Mouse (Mus musculus) stomach, embryonic 15.5 days (tissue): Measurements from ENCODE around the gene Gsk3b. TPM values are rescaled to one million over a fixed set of nuclear protein-coding genes. Genes with fewer than 3 reads are reported as not detected.
"Not testable (repeated sequence)": the region's sequence is repeated elsewhere in the genome, so short reads cannot be mapped to it uniquely, and the experiment has no call there.

ENCODE experiments used
- ATAC-seq: fragments of 200-750 bp; cut with Nextera tagmentation; 2 replicates; pipeline ENCODE4 v1.8.0; 2017; ENCODE audit warnings: low read depth, moderate number of reproducible peaks, moderate TSS enrichment; ENCODE audit not compliant: insufficient read depth, low FRiP score
- H3K27ac ChIP-seq: fragments of 300-500 bp; sonication (generic); 2 replicates; pipeline ENCODE4 v1.5.1; 2015; ENCODE audit warnings: mild to moderate bottlenecking, inconsistent platforms
- H3K27me3 ChIP-seq: fragments of 300-500 bp; sonication (generic); replicated peaks from 2 replicates; pipeline ENCODE4 v1.6.1; 2015; ENCODE audit warnings: inconsistent platforms
- H3K36me3 ChIP-seq: fragments of 300-500 bp; sonication (generic); 2 replicates; pipeline ENCODE4 v1.6.1; 2015; ENCODE audit warnings: inconsistent platforms
- H3K4me1 ChIP-seq: fragments of 300-500 bp; sonication (generic); 2 replicates; pipeline ENCODE4 v1.6.1; 2015; ENCODE audit warnings: inconsistent platforms
- H3K4me2 ChIP-seq: fragments of 300-500 bp; sonication (generic); 2 replicates; pipeline ENCODE4 v1.6.1; 2015; ENCODE audit warnings: mild to moderate bottlenecking, inconsistent platforms
- H3K4me3 ChIP-seq: fragments of 300-500 bp; sonication (generic); replicated peaks from 2 replicates; pipeline ENCODE4 v1.5.1; 2015; ENCODE audit warnings: inconsistent platforms
- H3K9ac ChIP-seq: fragments of 300-500 bp; sonication (generic); 2 replicates; pipeline ENCODE4 v1.6.1; 2015; ENCODE audit warnings: inconsistent platforms
- H3K9me3 ChIP-seq: fragments of 300-500 bp; sonication (generic); 2 replicates; pipeline ENCODE4 v1.6.1; 2016; ENCODE audit warnings: inconsistent platforms
- WGBS: fragments of 180-500 bp; shearing (Covaris S2); methylation state at CpG from one replicate; pipeline ENCODE4 v1.1.7; 2015; 5-methylcytosine and 5-hydroxymethylcytosine counted together
- polyA plus RNA-seq: library from polyadenylated mRNA; unstranded; fragments of >200 nt; fragmentation: Nextera tagmentation; extraction: Ambion mirVana; gene quantifications from 2 replicates; pipeline ENCODE4 v1.2.1, GENCODE M21; 2015

Gsk3b gene
- polyA plus RNA-seq, 1 experiment from 2014 or later = 54.2 TPM

DNA sequence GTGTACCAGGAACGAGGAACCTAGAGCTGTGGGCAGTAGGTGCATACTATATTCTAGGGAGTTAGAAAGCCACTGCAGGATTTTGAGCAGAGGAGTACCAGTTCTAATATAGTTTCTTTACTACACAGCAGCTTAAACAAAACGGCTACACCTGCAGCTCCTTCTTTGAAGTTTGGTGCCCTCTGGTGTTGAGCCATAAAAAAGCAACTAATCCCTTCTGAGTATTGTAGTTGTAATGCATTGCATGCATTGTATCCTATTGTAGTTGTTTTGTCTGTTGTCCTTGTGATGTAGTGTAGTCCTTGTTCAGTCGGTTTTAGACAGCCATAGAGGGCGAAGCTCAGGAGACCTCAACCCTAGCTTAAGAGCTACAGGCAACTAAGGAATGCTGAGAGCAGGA, 108.5 kb downstream of the Gsk3b start:
- H3K9ac ChIP-seq = no peak overlapping the region
- H3K36me3 ChIP-seq = peaks cover 13% of the 10 kb centered on the region; the same call in 1 of the 2 replicates
- H3K4me2 ChIP-seq = no peak overlapping the region
- peak; percentile 14; the same call in 1 of the 2 replicates for ATAC-seq
- no peak overlapping the region for H3K4me3 ChIP-seq
- H3K4me1 ChIP-seq = no peaks in the 10 kb centered on the region
- 57% methylated on average over 4 of the region's 4 CpGs for whole genome bisulfite sequencing
- H3K9me3 ChIP-seq = no peaks in the 10 kb centered on the region
- no peak overlapping the region for H3K27ac ChIP-seq
- no peaks in the 10 kb centered on the region for H3K27me3 ChIP-seq

GRCm38 (mm10) chr16:38205272-38205671, 116.5 kb downstream of the Gsk3b start:
- Histone ChIP-seq H3K4me1 (no peaks in the 10 kb centered on the region), H3K27ac (no peak overlapping the region), H3K4me2 (no peak overlapping the region), H3K9me3 (no peaks in the 10 kb centered on the region), H3K9ac (no peak overlapping the region), H3K4me3 (no peak overlapping the region), H3K27me3 (no peaks in the 10 kb centered on the region), H3K36me3 (peaks cover 7% of the 10 kb centered on the region; the same call in 1 of the 2 replicates)
- 84% methylated on average over 7 of the region's 7 CpGs for WGBS
- no peak for ATAC-seq

GRCm38 (mm10) chr16:38222491-38222890, 133.7 kb downstream of the Gsk3b start:
- not testable (repeated sequence) for H3K4me1 ChIP-seq, H3K4me2 ChIP-seq, H3K9ac ChIP-seq, H3K27ac ChIP-seq, H3K4me3 ChIP-seq, H3K9me3 ChIP-seq, H3K27me3 ChIP-seq, ATAC-seq
- WGBS = 85% methylated on average over 5 of the region's 5 CpGs
- peaks cover 20% of the 10 kb centered on the region for H3K36me3 ChIP-seq

GRCm38 (mm10) chr16:38236936-38237585, 148.3 kb downstream of the Gsk3b start:
- no peak overlapping the region for H3K9ac ChIP-seq
- 40% methylated on average over 4 of the region's 4 CpGs for WGBS
- no peak overlapping the region for H3K4me2 ChIP-seq
- peaks cover 3% of the 10 kb centered on the region for H3K36me3 ChIP-seq
- H3K27ac ChIP-seq = no peak overlapping the region
- no peak overlapping the region for H3K4me3 ChIP-seq
- ATAC-seq = no peak
- H3K4me1 ChIP-seq = no peaks in the 10 kb centered on the region
- no peaks in the 10 kb centered on the region for H3K27me3 ChIP-seq
- H3K9me3 ChIP-seq = no peaks in the 10 kb centered on the region

- Histone ChIP-seq H3K9me3 (no peaks in the 10 kb centered on the region), H3K4me3 (no peak overlapping the region), H3K27me3 (no peaks in the 10 kb centered on the region), H3K36me3 (peaks cover 3% of the 10 kb centered on the region), H3K4me2 (no peak overlapping the region), H3K9ac (no peak overlapping the region), H3K27ac (no peak overlapping the region), H3K4me1 (no peaks in the 10 kb centered on the region)
- WGBS = 67% methylated on average over 5 of the region's 5 CpGs
- ATAC-seq = no peak
Observed at GRCm38 (mm10) chr16:38239729-38240128, 150.9 kb downstream of the Gsk3b start.

GRCm38 (mm10) chr16:38240167-38240566, 151.4 kb downstream of the Gsk3b start:
- Histone ChIP-seq H3K4me1 (no peaks in the 10 kb centered on the region), H3K27me3 (no peaks in the 10 kb centered on the region), H3K27ac (no peak overlapping the region), H3K4me3 (no peak overlapping the region), H3K36me3 (peaks cover 3% of the 10 kb centered on the region), H3K9ac (no peak overlapping the region), H3K9me3 (no peaks in the 10 kb centered on the region), H3K4me2 (no peak overlapping the region)
- ATAC-seq = no peak
- WGBS = 91% methylated on average over 10 of the region's 10 CpGs

GRCm38 (mm10) chr16:38244111-38244510, 155.3 kb downstream of the Gsk3b start:
- Histone ChIP-seq H3K9me3 (no peaks in the 10 kb centered on the region), H3K4me1 (0 out of 2 replicates have a peak, but pooled peaks cover 3% of the 10 kb centered on the region), H3K27ac (no peak overlapping the region), H3K36me3 (peaks cover 3% of the 10 kb centered on the region; the same call in 1 of the 2 replicates), H3K27me3 (no peaks in the 10 kb centered on the region), H3K4me3 (no peak overlapping the region), H3K9ac (no peak overlapping the region), H3K4me2 (no peak overlapping the region)
- no peak for ATAC-seq
- 91% methylated on average over 6 of the region's 6 CpGs for WGBS

DNA sequence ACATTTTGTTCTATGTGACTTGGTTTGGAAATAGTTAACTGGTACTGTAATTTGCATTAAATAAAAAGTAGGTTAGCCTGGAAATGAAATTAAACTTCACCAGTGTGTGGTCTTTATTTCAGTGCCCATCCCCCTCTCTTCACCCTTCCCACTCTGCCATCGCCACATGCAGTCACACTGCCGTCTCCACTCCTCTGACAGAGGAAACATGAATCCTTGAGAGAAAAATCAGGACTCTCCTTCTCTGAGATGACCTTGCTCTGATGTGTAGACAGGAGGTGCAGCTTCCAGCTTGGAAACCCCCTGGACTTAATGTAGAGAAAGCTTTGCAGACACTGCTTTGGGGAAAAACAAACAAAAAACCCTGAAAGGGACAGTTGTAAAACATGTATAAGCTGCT, 156.6 kb downstream of the Gsk3b start:
- 0 out of 2 replicates have a peak, but pooled peaks cover 3% of the 10 kb centered on the region for H3K4me1 ChIP-seq
- no peaks in the 10 kb centered on the region for H3K9me3 ChIP-seq
- WGBS = 64% methylated on average over 2 of the region's 2 CpGs
- no peak overlapping the region for H3K4me2 ChIP-seq
- H3K27me3 ChIP-seq = no peaks in the 10 kb centered on the region
- ATAC-seq = no peak
- no peak overlapping the region for H3K4me3 ChIP-seq
- no peak overlapping the region for H3K27ac ChIP-seq
- no peaks in the 10 kb centered on the region for H3K36me3 ChIP-seq
- H3K9ac ChIP-seq = no peak overlapping the region

GRCm38 (mm10) chr16:38245849-38246585, 157.2 kb downstream of the Gsk3b start:
- 0 out of 2 replicates have a peak, but pooled peaks cover 3% of the 10 kb centered on the region for H3K4me1 ChIP-seq
- H3K27me3 ChIP-seq = no peaks in the 10 kb centered on the region
- H3K4me2 ChIP-seq = no peak overlapping the region
- H3K9me3 ChIP-seq = no peaks in the 10 kb centered on the region
- no peak overlapping the region for H3K27ac ChIP-seq
- no peak for ATAC-seq
- H3K36me3 ChIP-seq = no peaks in the 10 kb centered on the region
- 73% methylated on average over 5 of the region's 5 CpGs for WGBS
- no peak overlapping the region for H3K4me3 ChIP-seq
- no peak overlapping the region for H3K9ac ChIP-seq

DNA sequence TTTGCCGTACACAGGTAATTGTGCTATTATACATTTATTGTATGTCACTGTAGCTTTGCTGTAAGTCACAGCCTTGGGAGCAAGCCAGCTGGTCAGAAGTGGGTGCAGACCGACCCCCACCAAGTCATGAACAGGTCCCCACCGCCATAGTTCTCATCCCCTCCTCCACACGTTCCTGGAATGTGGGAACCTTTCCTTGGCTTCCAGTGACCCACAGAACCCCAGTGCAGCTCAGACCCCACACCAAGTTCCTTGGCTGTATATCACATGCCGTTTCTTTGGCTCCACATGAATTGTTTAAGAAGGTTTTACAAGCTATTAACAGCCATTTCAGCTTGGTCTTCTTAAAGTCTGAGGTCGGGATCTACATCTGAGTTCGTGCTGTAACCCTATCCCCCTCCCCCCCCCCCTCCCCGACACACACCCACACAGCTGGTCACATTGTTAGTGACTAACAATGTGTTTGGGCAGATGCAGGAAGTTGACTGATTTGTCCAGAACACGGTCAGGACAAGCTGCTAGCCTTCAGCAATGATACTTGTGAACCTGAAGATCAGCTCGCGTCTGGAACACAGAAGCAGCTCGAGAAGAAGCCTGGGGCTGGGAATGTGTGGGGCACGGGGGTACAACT, 159.6 kb downstream of the Gsk3b start:
- Histone ChIP-seq H3K36me3 (no peaks in the 10 kb centered on the region), H3K9ac (no peak overlapping the region), H3K4me2 (no peak overlapping the region), H3K27me3 (no peaks in the 10 kb centered on the region), H3K4me3 (no peak overlapping the region), H3K27ac (no peak overlapping the region), H3K9me3 (no peaks in the 10 kb centered on the region), H3K4me1 (0 out of 2 replicates have a peak, but pooled peaks cover 3% of the 10 kb centered on the region)
- WGBS = 26% methylated on average over 13 of the region's 13 CpGs
- no peak for ATAC-seq

DNA sequence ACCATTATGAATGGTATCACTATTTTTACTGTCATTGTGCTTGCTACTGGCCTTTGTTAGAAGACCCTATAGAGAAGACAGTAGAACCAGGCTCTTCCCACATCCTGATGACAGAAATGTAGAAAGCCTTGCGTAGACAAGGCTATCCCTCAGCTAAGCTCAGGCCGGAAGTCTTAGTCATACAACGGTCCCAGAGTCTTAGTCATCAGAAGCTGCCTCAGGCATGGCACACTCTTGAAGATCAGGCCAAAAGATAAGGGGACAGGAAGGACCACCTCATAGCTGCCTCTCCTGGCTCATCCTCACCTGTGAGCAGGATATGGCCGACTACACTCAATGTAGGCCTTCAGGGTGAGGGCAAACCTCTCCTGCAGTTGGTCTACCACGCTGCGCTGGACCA, 161.7 kb downstream of the Gsk3b start:
- WGBS = 92% methylated on average over 6 of the region's 6 CpGs
- Histone ChIP-seq H3K36me3 (no peaks in the 10 kb centered on the region), H3K9ac (no peak overlapping the region), H3K4me1 (0 out of 2 replicates have a peak, but pooled peaks cover 3% of the 10 kb centered on the region), H3K4me3 (no peak overlapping the region), H3K27me3 (no peaks in the 10 kb centered on the region), H3K4me2 (no peak overlapping the region), H3K27ac (no peak overlapping the region), H3K9me3 (no peaks in the 10 kb centered on the region)
- ATAC-seq = no peak

- no peak overlapping the region for H3K27ac ChIP-seq
- 83% methylated on average over 14 of the region's 14 CpGs for WGBS
- no peak overlapping the region for H3K4me3 ChIP-seq
- no peak for ATAC-seq
- no peaks in the 10 kb centered on the region for H3K4me1 ChIP-seq
- H3K36me3 ChIP-seq = no peaks in the 10 kb centered on the region
- no peak overlapping the region for H3K9ac ChIP-seq
- H3K27me3 ChIP-seq = no peaks in the 10 kb centered on the region
- no peak overlapping the region for H3K4me2 ChIP-seq
- no peaks in the 10 kb centered on the region for H3K9me3 ChIP-seq
Observed at GRCm38 (mm10) chr16:38254001-38254400, 165.2 kb downstream of the Gsk3b start.
